Comparison of ENCODE assay signal across 8 mouse cellular contexts in genomic region chr9:75558812-75559511, GRCm38 (mm10). TPM values are rescaled to one million over a fixed set of nuclear protein-coding genes. Genes with fewer than 3 reads are reported as not detected.
DNase-seq lines count a peak whose midpoint lies in the region; ATAC-seq and TF ChIP-seq lines count a peak whose summit lies in the region.

No protein-coding gene starts in this region.

- H3K4me1 ChIP-seq in forebrain, embryonic 14.5 days (ENCODE audit: control insufficient read depth, insufficient read depth, low read length) = peaks cover 4% of the 10 kb centered on the region; the same call in 1 of the 2 replicates
- peaks cover 48% of the 10 kb centered on the region for H3K4me1 ChIP-seq in liver, embryonic 13.5 days (replicated peaks)

- H3K27me3 ChIP-seq in forebrain, embryonic 14.5 days (replicated peaks; ENCODE audit: control insufficient read depth, insufficient read depth, low read length) = no peaks in the 10 kb centered on the region
- H3K27me3 ChIP-seq in liver, embryonic 13.5 days = no peaks in the 10 kb centered on the region
- H3K27me3 ChIP-seq in myocyte (ENCODE audit: control insufficient read depth, insufficient read depth, insufficient read length) = no peaks in the 10 kb centered on the region

- H3K9me3 ChIP-seq in forebrain, embryonic 14.5 days (replicated peaks; ENCODE audit: control insufficient read depth, low read length) = no peaks in the 10 kb centered on the region
- H3K9me3 ChIP-seq in liver, embryonic 13.5 days (replicated peaks) = no peaks in the 10 kb centered on the region

- peak overlapping the region; percentile 33; the same call in 1 of the 2 replicates for H3K27ac ChIP-seq in forebrain, embryonic 14.5 days (ENCODE audit: low read depth, low read length)
- H3K27ac ChIP-seq in liver, embryonic 13.5 days = peak overlapping the region; percentile 86

- DNase-seq in adrenal gland, postnatal 25 days = peak; percentile 68
- DNase-seq in adrenal gland, adult (ENCODE audit: inconsistent age in 2 of 2, low spot score in 1 of 2) = no peak
- DNase-seq in R1 (ENCODE audit: low read depth, low spot score) = peak; percentile 79
- no peak for DNase-seq in forebrain, embryonic 14.5 days (ENCODE audit: low spot score)
- peak; percentile 77 for DNase-seq in induced T-regulatory cell, adult 2 months (ENCODE audit: low read depth)
- DNase-seq in liver, embryonic 13.5 days = peak; percentile 68
- DNase-seq in left cerebral cortex, adult 11 months (ENCODE audit: low spot score) = no peak

- H3ac ChIP-seq in myocyte (ENCODE audit: control insufficient read depth, insufficient read length) = peak overlapping the region; percentile 54

- peak overlapping the region; percentile 85 for H3K9ac ChIP-seq in forebrain, embryonic 14.5 days (ENCODE audit: low read length)
- peak overlapping the region; percentile 81 for H3K9ac ChIP-seq in liver, embryonic 13.5 days

- peak overlapping the region; percentile 93 for H3K4me3 ChIP-seq in forebrain, embryonic 14.5 days (ENCODE audit: low read depth, low read length)
- peak overlapping the region; percentile 76 for H3K4me3 ChIP-seq in liver, embryonic 13.5 days (replicated peaks)
- peak overlapping the region; percentile 61 for H3K4me3 ChIP-seq in myocyte

- no peak for TF ChIP-seq POLR2A in myocyte (IDR thresholded peaks at IDR 0.05; ENCODE audit: insufficient read length, low read depth)

- WGBS in forebrain, embryonic 14.5 days = under 1% methylated on average over 47 of the region's 47 CpGs
- WGBS in liver, embryonic 13.5 days (ENCODE audit: insufficient replicate concordance) = under 1% methylated on average over 47 of the region's 47 CpGs

- peak; percentile 89 for ATAC-seq in forebrain, embryonic 14.5 days
- peak; percentile 88 for ATAC-seq in liver, embryonic 13.5 days (ENCODE audit: low read depth)

- H3K79me2 ChIP-seq in myocyte (ENCODE audit: control insufficient read depth, insufficient read depth) = peaks cover 34% of the 10 kb centered on the region

- no peaks in the 10 kb centered on the region for H3K36me3 ChIP-seq in forebrain, embryonic 14.5 days (ENCODE audit: control insufficient read depth, insufficient read depth, low read length)
- no peaks in the 10 kb centered on the region for H3K36me3 ChIP-seq in liver, embryonic 13.5 days
- H3K36me3 ChIP-seq in myocyte (ENCODE audit: control insufficient read depth, insufficient read depth) = no peaks in the 10 kb centered on the region

- peak overlapping the region; percentile 68 for H3K4me2 ChIP-seq in forebrain, embryonic 14.5 days (ENCODE audit: low read length)
- H3K4me2 ChIP-seq in liver, embryonic 13.5 days = peak overlapping the region; percentile 84
- peak overlapping the region; percentile 68 for H3K4me2 ChIP-seq in myocyte (ENCODE audit: low read depth)

TF ChIP-seq in myocyte, 11 proteins besides CTCF, POLR2A, EP300 and RAD21:
- TF ChIP-seq MYOG (IDR thresholded peaks at IDR 0.05; ENCODE audit: control insufficient read depth in 1 of 3, insufficient read depth in 1 of 3, insufficient read length in 2 of 3, low read depth in 2 of 3) = peak in 1 of 3 experiments; percentile 63
- TF ChIP-seq POLR2AphosphoS2 (IDR thresholded peaks at IDR 0.05; ENCODE audit: insufficient read length, low read depth) = no peak

RNA-seq across cellular contexts. Expression of gene Tmod3, which starts 0.5 kb away (rescaled TPM):
- 44.1 and 65.6 TPM in 2 replicates for total RNA-seq in adrenal gland, postnatal 25 days (2021)
- polyA plus RNA-seq in forebrain, embryonic 14.5 days (2014; fragmentation: Nextera tagmentation; extraction: Ambion mirVana) = 92.4 and 104 TPM in 2 replicates
- polyA plus RNA-seq in liver, embryonic 13.5 days (2015; fragmentation: Nextera tagmentation; extraction: Ambion mirVana) = 28.9 and 38.5 TPM in 2 replicates
- polyA plus RNA-seq in myocyte (2012; fragmentation: generic; extraction: Trizol) = 12.9 TPM

RNA-seq across cellular contexts. Expression of gene Tmod2, which starts 52.2 kb away (rescaled TPM):
- 8.2 and 13.4 TPM in 2 replicates for total RNA-seq in adrenal gland, postnatal 25 days (2021)
- polyA plus RNA-seq in forebrain, embryonic 14.5 days (2014; fragmentation: Nextera tagmentation; extraction: Ambion mirVana) = 127 and 193 TPM in 2 replicates
- polyA plus RNA-seq in liver, embryonic 13.5 days (2015; fragmentation: Nextera tagmentation; extraction: Ambion mirVana) = 0.59 and 0.62 TPM in 2 replicates
- 0.06 TPM for polyA plus RNA-seq in myocyte (2012; fragmentation: generic; extraction: Trizol)

Comparison
In these comparisons a context has a peak if more than half of its experiments do, and no peak if none do; other contexts are left out.
1. DNase-seq: peak in adrenal gland, postnatal 25 days (single experiment), R1 (single experiment), induced T-regulatory cell, adult 2 months (single experiment) and liver, embryonic 13.5 days (single experiment); none in adrenal gland, adult (0 of 2), forebrain, embryonic 14.5 days (single experiment) and left cerebral cortex, adult 11 months (single experiment).
2. RNA of gene Tmod2, which starts 52.2 kb away (polyA plus RNA-seq): 127 to 193 TPM in forebrain, embryonic 14.5 days; 0.59 to 0.62 TPM in liver, embryonic 13.5 days and 0.06 TPM in myocyte (single experiment); every median in the first group is over 10 times any median in the second.
3. Peak in every context shown above with its lines, with median percentiles within 50 percentile points of each other: H3K4me2 ChIP-seq and H3K4me3 ChIP-seq.